Mouse (Mus musculus): Measurements from ENCODE around the gene Cbr3. TPM values are rescaled to one million over a fixed set of nuclear protein-coding genes. Genes with fewer than 3 reads are reported as not detected.

Gene Cbr3
- total and polyA plus RNA-seq, 3 experiments = 7.8 to 10.8 (median 9.8) TPM

DNA sequence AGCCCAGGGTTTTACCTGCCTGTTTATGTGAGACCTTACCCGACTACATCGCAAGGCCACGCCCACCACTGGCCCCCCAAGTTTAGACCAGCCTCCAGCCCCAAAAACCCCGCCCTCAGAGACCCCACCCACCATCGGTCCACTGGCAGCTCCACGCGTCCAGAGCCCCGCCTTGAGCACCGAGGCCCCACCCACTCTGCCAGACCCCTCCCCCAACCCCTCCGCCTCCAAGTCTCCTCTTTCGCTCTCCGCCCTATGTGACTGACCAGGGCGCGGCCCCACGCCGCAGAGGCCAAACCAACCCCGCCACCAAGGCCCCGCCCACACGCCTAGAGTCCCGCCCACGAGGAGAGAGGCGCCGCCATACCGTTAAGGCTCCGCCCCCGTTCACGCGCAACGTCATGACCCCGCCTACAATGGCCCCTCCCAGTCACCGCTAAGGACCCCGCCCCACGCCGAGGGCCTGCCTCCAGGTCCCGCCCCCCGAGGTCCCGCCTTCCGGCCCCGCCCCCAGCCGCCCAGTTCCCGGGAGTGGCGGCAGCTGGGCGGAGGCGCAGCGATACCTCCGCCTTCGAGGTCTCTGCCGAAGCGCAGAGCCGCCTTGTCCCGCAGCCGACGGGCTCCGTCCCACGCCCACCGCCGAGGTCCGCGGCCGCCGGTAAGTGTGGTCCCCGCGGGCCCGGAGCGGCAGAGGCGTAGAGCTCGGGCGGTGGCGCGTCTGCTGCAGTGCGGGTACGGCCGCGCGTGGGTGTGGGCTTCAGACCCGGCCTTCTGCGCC lies 28.6 kb downstream of the Cbr3 start, which contains the start of gene Dop1b:
Gene Dop1b (plus strand): TSS at position 494 of the 778 bp plus-strand sequence.
- peak within 1 kb of the TSS; percentile 58 to 67 (median 61) for H3K4me3 ChIP-seq (replicated peaks in 1 of 3; ENCODE audit: low read depth in 2 of 3, low read length in 2 of 3, poor library complexity in 1 of 3)
- TF ChIP-seq MAX (IDR thresholded peaks at IDR 0.05; ENCODE audit: low read length) (0 out of 2 replicates have a peak, but pooled peaks have one; percentile 9), MAZ (IDR thresholded peaks at IDR 0.05; ENCODE audit: low read depth, low read length) (peak; percentile 64), USF1 (IDR thresholded peaks at IDR 0.05; ENCODE audit: low read depth, low read length) (no peak), TBP (conservative IDR thresholded peaks at IDR 0.05; ENCODE audit: low read depth, low read length) (no peak), JUND (conservative IDR thresholded peaks at IDR 0.05; ENCODE audit: low read depth, low read length) (no peak), UBTF (IDR thresholded peaks at IDR 0.05; ENCODE audit: low read depth, low read length) (peak; percentile 66), MEF2A (IDR thresholded peaks at IDR 0.05; ENCODE audit: borderline replicate concordance, low read depth, low read length) (0 out of 2 replicates have a peak, but pooled peaks have one; percentile 24), ZNF384 (IDR thresholded peaks at IDR 0.05; ENCODE audit: low read depth, low read length) (no peak), ELF1 (IDR thresholded peaks at IDR 0.05; ENCODE audit: low read depth, low read length) (peak; percentile 59), GABPA (IDR thresholded peaks at IDR 0.05; ENCODE audit: insufficient replicate concordance, low read depth, low read length) (no peak), MYC (IDR thresholded peaks at IDR 0.05; ENCODE audit: low read depth, low read length) (no peak), USF2 (conservative IDR thresholded peaks at IDR 0.05; ENCODE audit: low read depth, low read length) (no peak), NRF1 (IDR thresholded peaks at IDR 0.05; ENCODE audit: low read depth, low read length) (peak; percentile 32; the same call in 1 of the 2 replicates), RAD21 (IDR thresholded peaks at IDR 0.05; ENCODE audit: low read depth, low read length) (no peak), EP300 (IDR thresholded peaks at IDR 0.05; ENCODE audit: low read length) (no peak), ZC3H11A (IDR thresholded peaks at IDR 0.05; ENCODE audit: low read depth, low read length) (no peak), ZKSCAN1 (IDR thresholded peaks at IDR 0.05; ENCODE audit: borderline replicate concordance, low read depth, low read length) (no peak), CHD1 (IDR thresholded peaks at IDR 0.05; ENCODE audit: low read depth, low read length) (no peak), CTCF (conservative IDR thresholded peaks at IDR 0.05 in 1 of 2, IDR thresholded peaks at IDR 0.05 in 1 of 2; ENCODE audit: low read depth in 2 of 2, low read length in 2 of 2) (no peak), NELFE (IDR thresholded peaks at IDR 0.05; ENCODE audit: low read depth, low read length) (peak; percentile 54; the same call in 1 of the 2 replicates), TCF12 (IDR thresholded peaks at IDR 0.05; ENCODE audit: low read depth, low read length) (0 out of 2 replicates have a peak, but pooled peaks have one; percentile 43), POLR2A (IDR thresholded peaks at IDR 0.05; ENCODE audit: low read depth, low read length) (peak; percentile 48; the same call in 1 of the 2 replicates), POLR2AphosphoS2 (IDR thresholded peaks at IDR 0.05; ENCODE audit: low read depth, low read length) (no peak), CHD2 (IDR thresholded peaks at IDR 0.05; ENCODE audit: low read length) (0 out of 2 replicates have a peak, but pooled peaks have one; percentile 18), SMC3 (IDR thresholded peaks at IDR 0.05; ENCODE audit: low read depth, low read length) (no peak), ETS1 (conservative IDR thresholded peaks at IDR 0.05; ENCODE audit: low read depth, low read length) (no peak), KAT2A (IDR thresholded peaks at IDR 0.05; ENCODE audit: insufficient replicate concordance, low read length) (no peak), MXI1 (IDR thresholded peaks at IDR 0.05; ENCODE audit: low read depth, low read length) (peak; percentile 72), RCOR1 (conservative IDR thresholded peaks at IDR 0.05; ENCODE audit: low read depth, low read length) (no peak), BHLHE40 (IDR thresholded peaks at IDR 0.05; ENCODE audit: low read depth, low read length) (no peak), SIN3A (IDR thresholded peaks at IDR 0.05; ENCODE audit: low read length) (peak; percentile 67), PAX5 (IDR thresholded peaks at IDR 0.05; ENCODE audit: low read length) (no peak), IRF4 (IDR thresholded peaks at IDR 0.05; ENCODE audit: low read depth, low read length) (no peak; the same call in 1 of the 2 replicates), JUN (IDR thresholded peaks at IDR 0.05; ENCODE audit: insufficient read depth, low read depth, low read length) (no peak), E2F4 (IDR thresholded peaks at IDR 0.05; ENCODE audit: insufficient replicate concordance, low read depth, low read length) (no peak), MAFK (IDR thresholded peaks at IDR 0.05; ENCODE audit: insufficient replicate concordance, low read length) (no peak), ZMIZ1 (IDR thresholded peaks at IDR 0.05; ENCODE audit: low read depth, low read length) (0 out of 2 replicates have a peak, but pooled peaks have one; percentile 37), HCFC1 (IDR thresholded peaks at IDR 0.05; ENCODE audit: low read depth, low read length) (peak; percentile 36)
- peak within 1 kb of the TSS; percentile 91 for H3K4me2 ChIP-seq (ENCODE audit: insufficient read depth, low read depth, poor library complexity, severe bottlenecking)
- peaks cover 3% of the 10 kb centered on the region for H3K9me3 ChIP-seq (replicated peaks; ENCODE audit: low read length)
- no peaks in the 10 kb centered on the region for H3K36me3 ChIP-seq (replicated peaks in 1 of 2; ENCODE audit: control insufficient read depth in 1 of 2, insufficient read depth in 1 of 2, low read length in 1 of 2)
- H3K27ac ChIP-seq (ENCODE audit: insufficient read depth, low read depth) = no peak within 1 kb of the TSS
- dilution Hi-C loops (cut with MboI; ENCODE audit: extremely low pct_ligation_motif_present, extremely low pct_unique_long_range_greater_than_20kb, low sequenced_read_pairs) = no loop called here
- peaks cover 20% of the 10 kb centered on the region for H3K27me3 ChIP-seq (replicated peaks)
- H3K9ac ChIP-seq (ENCODE audit: insufficient read depth, low read depth) = peak within 1 kb of the TSS; percentile 49
- in situ Hi-C loops (cut with MboI; ENCODE audit: low pct_ligation_motif_present, low pct_unique_long_range_greater_than_20kb, low sequenced_read_pairs) = no loop called here
- H3K79me2 ChIP-seq (replicated peaks; ENCODE audit: control insufficient read depth, extremely low read depth, insufficient read depth, poor library complexity, severe bottlenecking) = no peaks in the 10 kb centered on the region
- DNase-seq (ENCODE audit: extremely low read depth) = peak; percentile 100
- peaks cover 10 to 19% of the 10 kb centered on the region in 2 experiments for H3K4me1 ChIP-seq (ENCODE audit: control insufficient read depth in 1 of 2, insufficient read depth in 2 of 2)

Measured in CH12.LX (cell line).